ENCODE assay signal across 28 mouse cellular contexts in the genomic region with DNA sequence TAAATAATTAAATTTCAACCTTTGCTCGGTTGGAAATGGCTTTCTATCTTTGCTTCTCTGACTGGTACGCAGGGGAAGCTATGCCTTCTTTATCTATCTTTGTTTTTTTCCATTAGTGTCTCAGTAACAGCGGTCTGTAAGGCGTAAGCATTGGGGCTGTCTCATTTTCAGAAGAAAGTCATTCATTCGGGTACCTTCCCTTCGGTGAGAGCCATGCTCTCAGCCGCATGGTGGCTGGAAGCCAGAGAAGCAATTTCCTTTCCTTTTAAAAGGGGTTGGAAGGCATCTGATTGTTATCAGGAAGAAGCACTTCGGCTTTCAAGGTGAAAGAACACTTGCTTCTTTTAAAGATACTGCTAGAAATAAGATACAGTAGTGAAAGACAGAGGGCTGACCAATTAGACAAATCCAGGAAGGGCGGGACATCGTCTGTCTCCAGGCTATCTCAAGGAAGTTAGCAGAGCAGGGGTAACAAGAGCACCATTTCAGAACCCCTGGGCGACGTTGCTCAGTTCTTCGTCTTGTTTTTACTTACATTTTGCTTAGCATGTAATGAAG. TPM values are rescaled to one million over a fixed set of nuclear protein-coding genes. Genes with fewer than 3 reads are reported as not detected.
DNase-seq lines count a peak whose midpoint lies in the region; ATAC-seq and TF ChIP-seq lines count a peak whose summit lies in the region.
"Had no signal": no experiment of that assay in that cellular context is flagged by ENCODE, and none has a peak within 500 bp of the region (broad histone marks: within the 10 kb centered on the region; RNA-seq: fewer than 3 reads in every experiment).

No protein-coding gene starts in this region.

- H3K9ac ChIP-seq in hindbrain, postnatal 0 days (replicated peaks; ENCODE audit: low read length) = no peak overlapping the region
- H3K9ac ChIP-seq in hindbrain, embryonic 12.5 days = no peak overlapping the region
- no peak overlapping the region for H3K9ac ChIP-seq in lung, embryonic 14.5 days
- H3K9ac ChIP-seq in neural tube, embryonic 15.5 days (replicated peaks) = no peak overlapping the region
- H3K9ac ChIP-seq: midbrain, embryonic 13.5 days; stomach, embryonic 15.5 days had no signal

- TF ChIP-seq CTCF in hindbrain, postnatal 0 days (IDR thresholded peaks at IDR 0.05; ENCODE audit: low read depth) = no peak
- no peak for TF ChIP-seq CTCF in lung, embryonic 14.5 days (IDR thresholded peaks at IDR 0.05; ENCODE audit: low read depth)

- ATAC-seq in hindbrain, postnatal 0 days = no peak
- no peak for ATAC-seq in hindbrain, embryonic 12.5 days (ENCODE audit: low FRiP score)
- ATAC-seq in lung, embryonic 14.5 days (ENCODE audit: insufficient read depth) = no peak
- ATAC-seq in neural tube, embryonic 15.5 days (ENCODE audit: low FRiP score) = no peak
- ATAC-seq: CD4-positive, CD25-positive, alpha-beta regulatory T cell, adult 4 months; midbrain, embryonic 13.5 days had no signal

- peak; percentile 7 for DNase-seq in adrenal gland, adult 2 months
- DNase-seq in adrenal gland, adult 8-10 months = no peak
- peak; percentile 6 for DNase-seq in hindbrain, postnatal 0 days (ENCODE audit: low spot score)
- peak; percentile 12 for DNase-seq in lung, embryonic 14.5 days
- DNase-seq in lung, postnatal 25 days (ENCODE audit: low spot score) = no peak
- DNase-seq in large intestine, adult 2 months (ENCODE audit: low read depth, low spot score) = peak; percentile 14
- DNase-seq: cerebellum, adult 8-10 months; gastrocnemius, postnatal 10 days; heart, adult 11 months; lung, adult 2 months; right cerebral cortex, postnatal 25 days; thymus, adult 2 months had no signal

- no peak overlapping the region for H3K27ac ChIP-seq in hindbrain, postnatal 0 days
- H3K27ac ChIP-seq in hindbrain, embryonic 12.5 days = no peak overlapping the region
- H3K27ac ChIP-seq in lung, embryonic 14.5 days (ENCODE audit: low read depth) = no peak overlapping the region
- no peak overlapping the region for H3K27ac ChIP-seq in neural tube, embryonic 15.5 days (replicated peaks)
- H3K27ac ChIP-seq: embryonic facial prominence, embryonic 10.5 days; kidney, postnatal 0 days; macrophage; midbrain, embryonic 13.5 days; stomach, embryonic 15.5 days had no signal

- H3K4me3 ChIP-seq in hindbrain, postnatal 0 days (ENCODE audit: low read length) = no peak overlapping the region
- H3K4me3 ChIP-seq in hindbrain, embryonic 12.5 days = no peak overlapping the region
- no peak overlapping the region for H3K4me3 ChIP-seq in lung, embryonic 14.5 days (ENCODE audit: low read depth, low read length)
- no peak overlapping the region for H3K4me3 ChIP-seq in neural tube, embryonic 15.5 days (replicated peaks)
- H3K4me3 ChIP-seq: embryonic facial prominence, embryonic 10.5 days; midbrain, embryonic 13.5 days; stomach, embryonic 15.5 days had no signal

- H3K36me3 ChIP-seq in hindbrain, postnatal 0 days (ENCODE audit: insufficient read depth, low read length) = no peaks in the 10 kb centered on the region
- no peaks in the 10 kb centered on the region for H3K36me3 ChIP-seq in hindbrain, embryonic 12.5 days
- H3K36me3 ChIP-seq in lung, embryonic 14.5 days (ENCODE audit: insufficient read depth) = no peaks in the 10 kb centered on the region
- H3K36me3 ChIP-seq in neural tube, embryonic 15.5 days = no peaks in the 10 kb centered on the region
- H3K36me3 ChIP-seq: embryonic facial prominence, embryonic 10.5 days; midbrain, embryonic 13.5 days; stomach, embryonic 15.5 days had no signal

- H3K27me3 ChIP-seq in hindbrain, postnatal 0 days (ENCODE audit: insufficient read depth, low read length) = no peaks in the 10 kb centered on the region
- H3K27me3 ChIP-seq in hindbrain, embryonic 12.5 days = no peaks in the 10 kb centered on the region
- H3K27me3 ChIP-seq in lung, embryonic 14.5 days (ENCODE audit: insufficient read depth, low read length) = no peaks in the 10 kb centered on the region
- H3K27me3 ChIP-seq in neural tube, embryonic 15.5 days (replicated peaks) = no peaks in the 10 kb centered on the region
- H3K27me3 ChIP-seq: midbrain, embryonic 13.5 days; stomach, embryonic 15.5 days had no signal

- H3K9me3 ChIP-seq in hindbrain, postnatal 0 days (ENCODE audit: low read length) = no peaks in the 10 kb centered on the region
- no peaks in the 10 kb centered on the region for H3K9me3 ChIP-seq in hindbrain, embryonic 12.5 days (replicated peaks)
- H3K9me3 ChIP-seq in lung, embryonic 14.5 days (ENCODE audit: low read depth, low read length) = no peaks in the 10 kb centered on the region
- H3K9me3 ChIP-seq in neural tube, embryonic 15.5 days (replicated peaks) = no peaks in the 10 kb centered on the region
- H3K9me3 ChIP-seq: embryonic facial prominence, embryonic 10.5 days; midbrain, embryonic 13.5 days; stomach, embryonic 15.5 days had no signal

- no peaks in the 10 kb centered on the region for H3K4me1 ChIP-seq in hindbrain, postnatal 0 days (ENCODE audit: insufficient read depth, low read length)
- no peaks in the 10 kb centered on the region for H3K4me1 ChIP-seq in hindbrain, embryonic 12.5 days
- no peaks in the 10 kb centered on the region for H3K4me1 ChIP-seq in lung, embryonic 14.5 days (ENCODE audit: insufficient read depth)
- no peaks in the 10 kb centered on the region for H3K4me1 ChIP-seq in neural tube, embryonic 15.5 days
- H3K4me1 ChIP-seq: embryonic facial prominence, embryonic 10.5 days; midbrain, embryonic 13.5 days; stomach, embryonic 15.5 days had no signal

- WGBS in hindbrain, postnatal 0 days = 74% methylated on average over 13 of the region's 13 CpGs
- 79% methylated on average over 13 of the region's 13 CpGs for WGBS in hindbrain, embryonic 12.5 days
- 65% methylated on average over 13 of the region's 13 CpGs for WGBS in lung, embryonic 14.5 days
- 55% methylated on average over 13 of the region's 13 CpGs for WGBS in large intestine, adult 2 months
- 79% methylated on average over 13 of the region's 13 CpGs for WGBS in neural tube, embryonic 15.5 days

- H3K4me2 ChIP-seq in hindbrain, postnatal 0 days (ENCODE audit: low read depth, low read length) = no peak overlapping the region
- H3K4me2 ChIP-seq in hindbrain, embryonic 12.5 days (replicated peaks) = no peak overlapping the region
- H3K4me2 ChIP-seq in lung, embryonic 14.5 days = no peak overlapping the region
- no peak overlapping the region for H3K4me2 ChIP-seq in neural tube, embryonic 15.5 days
- H3K4me2 ChIP-seq: liver, embryonic 11.5 days; midbrain, embryonic 13.5 days; stomach, embryonic 15.5 days had no signal

RNA-seq across cellular contexts. Expression of gene Trim52, which starts 17.4 kb away (rescaled TPM):
- not detected for total RNA-seq in adrenal gland, adult 2 months (2021)
- not detected in 2 replicates for polyA plus RNA-seq in adrenal gland, adult 2 months (2012; rRNA removed)
- total RNA-seq in adrenal gland, adult 8-10 months (2022) = not detected
- not detected in 2 replicates for total RNA-seq in hindbrain, postnatal 0 days (2014; rRNA removed)
- not detected in 2 replicates for polyA plus RNA-seq in hindbrain, postnatal 0 days (2015; fragmentation: Nextera tagmentation; extraction: Ambion mirVana)
- polyA plus RNA-seq in hindbrain, embryonic 12.5 days (2016; fragmentation: Nextera tagmentation; extraction: Ambion mirVana) = not detected in 2 replicates
- polyA plus RNA-seq in lung, embryonic 14.5 days (2014; fragmentation: Nextera tagmentation; extraction: Ambion mirVana) = not detected in 2 replicates
- not detected in 2 replicates for polyA plus RNA-seq in large intestine, adult 2 months (2012; rRNA removed)
- polyA plus RNA-seq in neural tube, embryonic 15.5 days (2015; fragmentation: Nextera tagmentation; extraction: Ambion mirVana) = not detected in 2 replicates
- total RNA-seq: gastrocnemius, postnatal 10 days; hematopoietic stem cell, adult 5-6 weeks; layer of hippocampus, postnatal 14 days; neutrophil, adult 5-6 weeks had no signal
- polyA plus RNA-seq: CD4-positive, CD25-positive, alpha-beta regulatory T cell, adult 4 months; embryonic facial prominence, embryonic 10.5 days; forebrain, embryonic 11.5 days; frontal cortex, adult 2 months; heart, embryonic 14.5 days; kidney, postnatal 0 days; limb, embryonic 11.5 days; liver, embryonic 11.5 days; lung, adult 2 months; macrophage; midbrain, embryonic 13.5 days; stomach, embryonic 15.5 days; thymus, adult 2 months had no signal

Comparison
In these comparisons a context has a peak if more than half of its experiments do, and no peak if none do; other contexts are left out.
1. DNase-seq: peak in adrenal gland, adult 2 months (single experiment), hindbrain, postnatal 0 days (single experiment), lung, embryonic 14.5 days (single experiment) and large intestine, adult 2 months (single experiment); none in adrenal gland, adult 8-10 months (single experiment) and lung, postnatal 25 days (single experiment).